Mouse (Mus musculus) frontal cortex, postnatal 14 days (tissue): Measurements from ENCODE around the gene Smoc1.

ENCODE experiments used
- DNase-seq, 2 experiments: peaks; one replicate each; pipeline ENCODE4 v3.0.0; 2022; ENCODE audit warnings: low spot score in 2 of 2

The Smoc1 gene

GRCm38 (mm10) chr12:81224843-81225242 lies 198.2 kb downstream of the Smoc1 start:
- DNase-seq: no peak

DNA sequence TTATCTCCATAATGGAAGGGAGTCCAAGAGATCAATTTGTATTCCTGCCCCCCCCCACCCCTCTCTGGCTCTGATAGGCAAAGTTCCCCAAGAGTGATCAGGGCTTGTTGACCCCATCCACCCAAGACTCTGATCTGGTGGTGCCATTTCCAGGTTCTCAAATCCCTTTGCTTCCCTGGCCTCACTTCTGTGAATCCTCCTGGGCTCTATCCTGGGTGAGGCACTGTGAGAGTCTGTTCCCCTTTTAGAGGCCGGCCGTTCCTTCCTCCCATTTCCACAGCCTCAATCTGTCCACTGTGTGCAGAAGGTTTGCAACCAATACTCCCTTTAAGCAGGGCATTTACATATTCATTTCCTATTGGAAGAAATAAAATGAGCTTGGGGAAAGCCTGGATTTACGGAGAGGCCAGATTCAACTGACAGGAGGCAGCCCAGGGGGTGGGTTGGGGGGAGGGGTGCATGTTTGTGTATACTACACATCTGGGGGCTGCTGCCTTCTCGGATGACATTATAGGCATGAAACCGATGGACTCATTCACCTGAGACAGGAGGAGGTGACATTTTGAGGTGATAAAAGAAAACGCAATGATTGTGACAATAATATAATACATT lies 199.5 kb downstream of the Smoc1 start:
- no peak for DNase-seq

DNA sequence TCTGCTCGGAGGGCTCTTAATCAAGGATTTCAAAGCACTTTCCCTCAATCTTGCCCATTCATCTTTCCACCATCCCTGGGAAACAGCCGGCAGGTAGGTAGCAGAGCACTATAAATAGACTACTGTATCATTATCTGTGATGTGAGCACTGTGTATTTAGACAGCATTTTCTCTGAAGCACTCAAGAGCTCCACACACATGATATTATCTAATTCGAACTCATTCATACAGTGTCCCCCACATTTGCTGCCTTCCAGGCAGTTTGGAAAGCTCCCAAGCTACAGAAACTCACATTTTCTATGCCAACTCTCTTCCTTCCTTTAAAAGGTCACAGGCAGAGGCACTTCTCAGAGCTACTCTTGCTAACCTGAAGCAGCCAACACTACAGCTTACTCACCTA lies 200.0 kb downstream of the Smoc1 start:
- DNase-seq: no peak

GRCm38 (mm10) chr12:81227767-81228460 lies 201.3 kb downstream of the Smoc1 start:
- peak; percentile 42 to 64 for DNase-seq

- no peak for DNase-seq
Measured at GRCm38 (mm10) chr12:81233746-81234380, 207.3 kb downstream of the Smoc1 start.

DNA sequence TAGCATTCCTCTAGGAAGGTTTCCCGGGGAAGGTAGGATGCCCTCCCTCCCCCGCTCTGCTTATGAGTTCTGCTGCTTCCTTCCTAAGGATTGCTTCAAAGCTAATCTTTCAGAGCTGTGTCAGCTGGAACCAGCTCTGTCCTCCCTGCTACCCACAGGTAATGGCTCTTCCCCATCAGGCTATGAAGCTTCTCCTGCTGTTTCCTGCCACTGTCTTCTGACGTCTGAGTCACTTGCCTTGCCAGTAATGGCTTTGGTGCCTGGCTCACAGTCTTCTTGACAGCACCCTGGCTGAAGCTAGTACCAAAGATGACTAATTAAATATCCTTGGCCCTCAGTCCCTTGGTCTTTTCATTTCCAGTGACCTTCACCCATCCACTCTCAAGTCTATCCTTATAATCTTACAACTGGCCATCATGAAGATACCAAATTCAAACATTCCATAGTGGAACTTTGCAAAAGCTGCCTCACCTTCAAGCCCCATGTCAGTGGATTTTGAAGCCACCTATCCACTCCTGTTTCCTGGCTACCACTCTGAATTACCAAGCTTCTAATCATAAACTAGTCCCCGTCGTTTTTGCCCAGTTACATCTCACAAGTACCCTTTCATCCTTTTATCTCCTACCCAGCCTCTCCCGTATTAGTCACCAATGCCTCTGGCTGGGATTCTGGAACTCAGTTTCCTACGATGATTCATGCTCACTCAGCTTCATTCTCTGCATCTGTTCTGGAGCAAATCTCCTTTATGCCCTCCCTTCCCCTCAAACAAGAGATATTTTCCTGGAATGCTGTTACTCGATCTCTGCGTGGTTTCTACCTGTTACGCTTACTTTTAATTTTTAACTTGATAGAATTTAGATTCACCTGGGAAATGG lies 209.1 kb downstream of the Smoc1 start:
- DNase-seq: no peak
